Mouse (Mus musculus) T-helper 2 cell (primary cell): ENCODE measurements around the gene Lactb.

Experiments
- in situ Hi-C: fragments of 300-600 bp; cut with MboI, MseI; formaldehyde crosslinking; loops from one replicate; pipeline ENCODE4 v1.15.1; 2025; ENCODE audit warnings: high pct_unique_total_duplicates

The Lactb gene

DNA sequence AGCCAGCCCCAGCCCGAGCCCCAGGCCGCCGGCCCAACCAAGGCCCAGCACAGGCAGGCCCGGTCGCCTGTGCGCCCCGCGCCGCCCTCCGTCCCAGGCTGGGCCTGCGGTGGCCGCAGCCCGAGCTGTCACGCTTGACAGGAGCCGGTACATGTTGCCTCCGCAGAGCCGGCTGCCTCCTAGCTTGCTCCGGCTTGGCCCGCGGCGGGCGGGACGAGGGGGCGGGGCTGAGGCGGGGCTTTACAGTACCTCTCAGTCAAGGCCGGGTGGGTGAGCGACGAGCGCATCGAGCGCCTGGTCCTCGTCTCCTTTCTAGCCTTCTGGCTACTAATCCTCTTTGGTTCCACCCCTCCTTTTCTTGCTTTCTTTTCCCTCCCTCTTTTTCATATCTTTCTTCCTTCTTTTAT is at the start of gene Lactb:
Lactb (minus strand) TSS at position 246 of the 407 bp plus-strand sequence.
- in situ Hi-C loops, result no loop called here

DNA sequence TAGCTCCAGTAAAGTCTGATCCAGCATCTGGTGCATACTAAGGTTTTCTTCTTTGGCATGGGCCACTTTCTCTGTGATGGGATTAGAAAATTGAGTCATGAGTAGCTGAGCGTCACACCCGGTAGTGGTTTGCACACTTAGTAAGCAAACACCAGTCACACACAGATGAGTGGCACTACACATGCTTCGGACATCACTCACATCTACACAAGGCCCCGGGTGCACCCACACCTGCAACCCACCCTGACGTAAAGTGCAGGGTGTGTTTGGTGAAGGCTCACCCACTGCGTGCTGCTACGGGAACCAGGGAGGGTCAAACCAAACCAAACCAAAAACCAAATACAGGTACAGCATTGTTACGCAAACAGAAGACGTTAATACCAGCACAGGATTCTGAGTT is 48.1 kb upstream of the Lactb start:
- in situ Hi-C loops, result no loop called here

- in situ Hi-C loops, result no loop called here
These were observed 44.8 kb upstream of the Lactb start for GRCm38 (mm10) chr9:67020063-67020462.

- in situ Hi-C loops, result no loop called here
These were observed 38.2 kb upstream of the Lactb start for GRCm38 (mm10) chr9:67013501-67013900.

- in situ Hi-C loops, result no loop called here
These were observed 37.2 kb upstream of the Lactb start for GRCm38 (mm10) chr9:67012470-67012869.

DNA sequence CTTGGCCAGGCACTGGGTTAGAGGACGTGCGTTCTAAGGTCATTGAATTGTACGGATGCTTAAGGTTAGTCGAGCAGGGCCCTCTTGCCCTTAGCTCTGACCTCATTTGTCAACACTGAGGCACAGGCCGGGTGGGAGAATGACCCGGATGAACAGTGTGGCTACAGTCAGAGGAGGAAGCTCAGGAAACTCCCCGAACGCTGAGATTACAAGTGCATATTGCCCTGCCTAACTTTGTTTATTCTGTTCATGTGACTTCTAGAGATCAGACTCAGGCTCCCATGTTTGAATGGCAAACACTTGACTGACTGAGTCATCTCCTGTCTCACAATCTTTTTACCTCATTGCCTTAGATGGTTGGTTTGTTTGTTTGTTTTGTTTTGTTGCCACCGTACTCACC is 36.2 kb upstream of the Lactb start:
- in situ Hi-C loops, result no loop called here

GRCm38 (mm10) chr9:67008781-67009180 is 33.5 kb upstream of the Lactb start:
- in situ Hi-C loops, result no loop called here

DNA sequence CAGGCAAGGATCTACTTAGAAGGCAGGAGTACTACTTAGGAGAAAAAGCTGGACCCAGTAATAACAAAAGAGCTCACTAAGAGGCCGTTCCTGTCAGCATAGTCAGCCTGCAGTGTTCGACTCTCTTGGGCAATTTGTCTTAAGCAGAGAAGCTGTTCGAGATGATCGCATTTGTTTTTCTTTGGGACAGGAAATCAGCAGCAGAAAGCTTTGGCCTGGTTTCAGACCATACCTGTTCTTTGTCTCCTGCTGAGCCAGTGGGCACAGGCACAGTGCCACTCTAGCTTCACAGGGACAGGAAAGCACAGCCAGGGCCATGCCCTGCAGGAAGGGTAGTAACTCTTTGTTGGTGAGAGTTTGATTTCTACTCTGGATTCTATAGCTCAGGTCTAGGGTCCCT is 31.1 kb upstream of the Lactb start:
- in situ Hi-C loops, result no loop called here

DNA sequence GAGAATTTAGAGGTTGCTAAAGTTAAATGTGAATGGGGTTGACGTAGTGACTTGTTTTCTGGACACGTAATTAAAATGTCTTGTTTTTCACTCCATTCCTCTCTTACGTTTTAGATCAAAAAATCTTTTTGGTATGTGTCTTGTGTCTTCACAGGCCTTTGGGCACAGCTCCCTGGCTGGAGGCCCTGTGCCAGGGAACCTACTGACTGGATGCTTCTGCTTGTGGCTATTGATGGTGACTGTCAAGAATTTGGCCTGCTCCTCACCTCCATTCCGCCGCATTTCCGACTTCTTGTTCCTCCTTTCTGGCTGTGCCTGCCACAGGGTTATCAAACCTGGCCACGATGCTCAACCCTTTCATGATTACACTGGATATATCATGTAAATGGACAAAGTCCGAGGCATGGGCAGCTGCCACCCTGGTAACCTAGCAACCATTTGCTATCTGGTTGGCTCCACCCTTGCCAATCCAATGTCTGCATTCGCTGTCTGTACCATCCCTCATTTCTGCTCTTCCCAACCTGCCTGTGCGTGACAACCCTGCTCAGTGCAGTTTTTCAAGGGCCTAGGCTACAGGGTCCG is 30.0 kb upstream of the Lactb start:
- in situ Hi-C loops, result no loop called here

GRCm38 (mm10) chr9:67003656-67004055 is 28.4 kb upstream of the Lactb start:
- in situ Hi-C loops, result no loop called here

GRCm38 (mm10) chr9:67003156-67003555 is 27.9 kb upstream of the Lactb start:
- in situ Hi-C loops, result no loop called here

GRCm38 (mm10) chr9:67001506-67001905 is 26.2 kb upstream of the Lactb start:
- in situ Hi-C loops, result no loop called here

DNA sequence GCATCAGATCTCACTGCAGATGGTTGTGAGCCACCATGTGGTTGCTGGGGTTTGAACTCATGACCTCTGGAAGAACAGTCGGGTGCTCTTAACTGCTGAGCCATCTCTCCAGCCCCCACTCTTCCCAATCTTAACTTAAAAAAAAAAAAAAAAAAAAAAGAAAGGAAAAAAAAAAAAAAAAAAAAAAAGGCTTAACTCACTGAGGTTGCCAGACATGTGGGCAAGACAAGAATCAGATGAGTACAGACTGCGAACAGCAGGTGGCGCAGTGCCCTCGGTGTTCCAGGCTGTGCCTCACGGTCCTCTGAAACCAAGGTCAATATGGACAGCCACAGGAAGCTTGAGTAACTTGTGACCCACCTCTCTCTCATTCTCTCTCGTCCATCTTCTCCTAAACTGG is 25.8 kb upstream of the Lactb start:
- in situ Hi-C loops, result no loop called here

DNA sequence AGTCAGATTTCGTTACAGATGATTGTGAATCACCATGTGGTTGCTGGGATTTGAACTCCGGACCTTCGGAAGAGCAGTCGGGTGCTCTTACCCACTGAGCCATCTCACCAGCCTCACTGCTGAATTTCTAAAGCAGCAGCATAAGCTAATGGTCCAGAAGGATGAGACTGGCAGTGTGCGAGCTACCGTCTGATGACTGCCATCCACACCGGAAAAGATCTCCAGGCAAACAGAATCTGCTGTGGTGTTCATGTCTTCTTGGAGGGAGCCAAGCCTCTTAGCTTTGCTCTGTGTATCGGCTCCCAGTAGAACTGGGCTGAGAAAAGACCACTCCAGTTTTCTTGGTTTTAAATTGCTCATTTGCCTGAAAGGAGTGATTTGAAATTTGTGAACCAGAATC is 24.4 kb upstream of the Lactb start:
- in situ Hi-C loops, result loop anchor here (5.0 kb wide), 1 partner anchor 43 kb away; no protein-coding TSS in a partner anchor

DNA sequence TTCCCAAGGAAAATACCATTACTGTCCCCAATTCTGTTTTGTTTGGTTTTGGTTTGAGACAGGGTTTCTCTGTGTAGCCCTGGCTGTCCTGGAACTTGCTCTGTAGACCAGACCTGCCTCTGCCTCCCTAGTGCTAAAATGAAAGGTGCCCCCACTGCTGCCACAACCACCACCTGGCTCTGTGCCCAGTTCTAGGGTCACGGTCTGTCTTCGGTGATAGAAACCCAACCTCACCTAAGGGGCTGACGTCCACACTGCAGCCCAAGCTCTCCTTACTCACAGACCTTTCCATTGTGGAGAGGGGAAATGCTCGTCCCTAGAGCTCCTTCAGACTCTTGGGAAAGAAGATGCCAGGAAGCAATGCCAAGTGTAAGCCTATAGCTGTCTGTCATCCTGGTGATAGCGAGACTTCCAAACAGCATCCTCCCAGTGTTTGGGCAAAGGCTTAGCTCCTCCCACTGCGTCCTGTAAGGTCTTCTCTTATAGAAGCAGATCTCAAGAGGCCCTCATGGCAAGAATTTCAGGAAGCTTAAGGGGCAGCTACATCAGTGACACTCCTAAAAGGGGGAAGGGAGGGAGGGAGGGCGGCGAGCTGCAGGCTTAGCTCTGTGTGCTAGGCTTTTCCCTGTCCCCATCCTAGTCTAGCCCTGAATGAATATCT is 16.6 kb upstream of the Lactb start:
- in situ Hi-C loops, result no loop called here

- in situ Hi-C loops, result no loop called here
These were observed 15.9 kb upstream of the Lactb start for GRCm38 (mm10) chr9:66991021-66991749.

DNA sequence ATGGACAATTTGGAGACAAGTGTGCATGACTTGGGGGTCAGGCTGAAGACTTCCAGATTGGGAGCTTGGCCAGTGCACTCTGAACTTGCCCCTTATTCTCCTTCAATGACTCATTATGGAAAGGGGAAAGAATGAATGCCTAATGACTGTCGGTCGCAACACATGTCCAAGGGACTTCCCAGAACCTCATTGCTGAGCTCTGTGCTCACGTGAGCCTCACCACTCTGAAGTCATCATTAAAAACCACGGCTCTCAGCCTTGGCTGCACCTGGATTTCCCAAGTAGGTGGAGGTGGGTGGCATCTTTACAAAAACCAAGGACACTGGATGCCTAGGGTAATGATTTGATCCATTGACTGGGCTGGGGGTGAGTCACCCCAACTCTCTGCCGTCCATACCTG is 14.8 kb upstream of the Lactb start:
- in situ Hi-C loops, result no loop called here

GRCm38 (mm10) chr9:66989581-66989980 is 14.3 kb upstream of the Lactb start:
- in situ Hi-C loops, result no loop called here

DNA sequence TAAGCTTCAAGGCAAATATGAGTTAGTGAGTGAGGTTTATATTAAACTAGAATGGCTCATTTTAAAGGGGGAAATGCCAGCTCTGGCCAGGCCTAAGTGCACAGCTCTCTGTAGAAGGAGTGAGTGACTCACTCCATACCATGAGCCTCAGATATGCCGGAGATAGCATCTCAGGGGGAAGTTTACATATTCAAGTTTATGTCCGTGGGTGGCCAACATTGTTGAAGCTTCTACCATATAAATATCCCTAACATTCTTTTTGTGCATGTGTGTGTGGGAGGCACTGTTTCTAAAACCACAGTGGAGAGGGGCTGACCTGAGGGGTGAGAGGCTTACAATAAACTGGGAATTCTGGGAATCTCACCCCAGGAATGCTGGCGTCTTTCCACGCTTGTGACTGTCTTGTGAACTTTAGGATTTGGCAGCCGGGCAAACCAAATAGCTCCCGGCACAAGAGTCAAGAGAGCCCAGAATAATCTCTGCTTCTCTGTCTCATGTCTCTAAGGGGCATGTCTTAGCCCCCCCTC is 13.7 kb upstream of the Lactb start:
- in situ Hi-C loops, result no loop called here

DNA sequence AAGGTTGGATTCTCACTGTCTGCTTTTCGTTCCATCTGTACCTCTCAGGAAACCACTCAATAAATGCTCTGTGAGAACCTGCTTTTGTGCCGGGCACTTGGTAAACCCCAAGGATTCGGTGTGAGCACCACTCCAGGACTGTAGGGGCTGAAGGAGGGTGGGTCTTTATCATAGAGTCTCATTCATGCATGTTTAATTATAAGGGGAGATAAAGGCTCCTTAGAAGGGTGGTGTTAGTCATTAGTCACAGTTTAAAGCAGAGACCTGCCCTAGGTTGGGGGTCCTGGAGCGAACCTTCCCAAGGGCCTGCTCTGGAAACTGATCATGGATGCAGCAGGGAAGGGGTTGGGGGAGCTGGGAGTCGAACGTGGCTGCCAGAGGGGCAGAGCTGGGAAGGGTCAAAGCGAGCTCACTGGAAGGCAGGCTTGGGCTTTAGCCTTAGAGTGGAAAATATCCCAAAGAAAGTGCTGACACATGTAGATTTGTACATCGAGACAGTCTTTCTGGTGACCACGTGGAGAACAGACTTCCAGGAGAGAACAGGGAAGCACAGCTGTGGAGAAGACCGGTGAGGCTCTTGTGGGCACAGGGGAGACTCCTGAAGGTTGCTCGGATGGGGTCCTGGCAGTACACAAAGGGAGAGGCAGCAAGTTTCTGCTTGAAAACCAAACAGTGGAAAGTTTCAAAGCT is 13.1 kb upstream of the Lactb start:
- in situ Hi-C loops, result no loop called here

DNA sequence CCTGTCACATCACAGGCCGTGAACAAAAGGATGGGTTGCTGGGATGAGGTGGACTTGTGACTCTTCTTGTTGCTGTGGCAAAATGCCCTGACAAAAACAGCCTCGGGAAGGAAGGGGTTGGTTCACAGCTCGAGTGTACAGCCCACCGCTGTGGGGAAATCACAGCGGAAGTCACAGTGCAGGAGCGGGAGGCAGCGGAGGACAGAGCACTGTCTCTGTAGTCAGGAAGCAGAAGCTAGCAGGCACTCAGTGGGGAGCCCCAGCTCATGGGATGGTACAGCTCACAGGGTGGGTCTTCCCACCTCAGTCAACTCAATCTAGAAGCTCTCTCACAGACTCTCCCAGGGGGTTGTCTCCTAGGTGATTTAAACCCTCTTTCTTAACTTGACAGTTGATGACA is 10.1 kb upstream of the Lactb start:
- in situ Hi-C loops, result no loop called here

DNA sequence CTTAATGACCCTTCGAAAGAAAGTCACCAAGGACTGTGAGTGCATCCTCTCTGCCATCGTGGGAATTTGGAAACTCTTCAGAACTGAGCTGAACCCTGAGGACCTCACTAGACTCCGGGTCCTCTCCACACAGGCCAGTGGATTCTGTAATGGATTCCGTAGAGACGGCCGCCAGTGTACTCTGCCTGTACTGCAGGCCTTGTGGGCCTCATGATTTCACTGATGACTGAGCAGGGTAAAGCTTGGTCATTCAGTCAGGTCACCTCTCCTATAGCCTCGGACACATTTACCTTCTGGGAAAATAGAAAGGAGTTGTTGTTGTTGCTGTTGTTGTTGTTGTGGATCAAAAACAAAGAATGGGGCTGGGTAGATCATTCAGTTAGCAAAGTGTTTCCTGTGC is 6.8 kb upstream of the Lactb start:
- in situ Hi-C loops, result no loop called here
